Mouse (Mus musculus): ENCODE data around the gene Hoxd12. TPM values are rescaled to one million over a fixed set of nuclear protein-coding genes. Genes with fewer than 3 reads are reported as not detected.

Gene Hoxd12
- not detected in 2 replicates for polyA plus RNA-seq (2015; fragmentation: Nextera tagmentation; extraction: Ambion mirVana)

GRCm38 (mm10) chr2:74674881-74675665 lies at the start of gene Hoxd12:
TSS of gene Hoxd12 (plus strand) at chr2:74675013.
- DNase-seq (no peak), ATAC-seq (no peak)
- Histone ChIP-seq H3K27ac (ENCODE audit: low read depth) (no peak within 1 kb of the TSS), H3K4me1 (ENCODE audit: insufficient read depth) (no peaks in the 10 kb centered on the region), H3K36me3 (replicated peaks; ENCODE audit: insufficient read depth, low read length) (no peaks in the 10 kb centered on the region), H3K4me3 (ENCODE audit: low read depth, low read length) (no peak within 1 kb of the TSS), H3K9ac (replicated peaks) (no peak within 1 kb of the TSS), H3K4me2 (ENCODE audit: low read depth, low read length) (no peak within 1 kb of the TSS), H3K9me3 (ENCODE audit: low read length) (no peaks in the 10 kb centered on the region), H3K27me3 (ENCODE audit: insufficient read depth, low read length) (peaks cover 100% of the 10 kb centered on the region)
- TF ChIP-seq EP300 (IDR thresholded peaks at IDR 0.05; ENCODE audit: low read depth) (no peak), CTCF (IDR thresholded peaks at IDR 0.05; ENCODE audit: low read depth) (no peak)
- WGBS (ENCODE audit: insufficient replicate concordance), result 3% methylated on average over 47 of the region's 47 CpGs

GRCm38 (mm10) chr2:74635412-74635811 lies 39.4 kb upstream of the Hoxd12 start:
- no peaks in the 10 kb centered on the region for H3K36me3 ChIP-seq (replicated peaks; ENCODE audit: insufficient read depth, low read length)
- no peak for TF ChIP-seq CTCF (IDR thresholded peaks at IDR 0.05; ENCODE audit: low read depth)
- TF ChIP-seq EP300 (IDR thresholded peaks at IDR 0.05; ENCODE audit: low read depth), result no peak
- no peak overlapping the region for H3K4me3 ChIP-seq (ENCODE audit: low read depth, low read length)
- no peak overlapping the region for H3K9ac ChIP-seq (replicated peaks)
- H3K9me3 ChIP-seq (ENCODE audit: low read length), result no peaks in the 10 kb centered on the region
- WGBS (ENCODE audit: insufficient replicate concordance), result 73% methylated on average over 4 of the region's 4 CpGs
- H3K27ac ChIP-seq (ENCODE audit: low read depth), result no peak overlapping the region
- no peaks in the 10 kb centered on the region for H3K4me1 ChIP-seq (ENCODE audit: insufficient read depth)
- ATAC-seq (no peak), DNase-seq (no peak)
- H3K27me3 ChIP-seq (ENCODE audit: insufficient read depth, low read length), result no peaks in the 10 kb centered on the region
- no peak overlapping the region for H3K4me2 ChIP-seq (ENCODE audit: low read depth, low read length)

GRCm38 (mm10) chr2:74642431-74642830 lies 32.4 kb upstream of the Hoxd12 start:
- TF ChIP-seq CTCF (IDR thresholded peaks at IDR 0.05; ENCODE audit: low read depth) (no peak), EP300 (IDR thresholded peaks at IDR 0.05; ENCODE audit: low read depth) (no peak)
- ATAC-seq, result no peak
- no peak overlapping the region for H3K9ac ChIP-seq (replicated peaks)
- DNase-seq, result no peak
- no peaks in the 10 kb centered on the region for H3K4me1 ChIP-seq (ENCODE audit: insufficient read depth)
- peaks cover 36% of the 10 kb centered on the region for H3K27me3 ChIP-seq (ENCODE audit: insufficient read depth, low read length)
- WGBS (ENCODE audit: insufficient replicate concordance), result 41% methylated on average over 5 of the region's 5 CpGs
- no peaks in the 10 kb centered on the region for H3K36me3 ChIP-seq (replicated peaks; ENCODE audit: insufficient read depth, low read length)
- no peaks in the 10 kb centered on the region for H3K9me3 ChIP-seq (ENCODE audit: low read length)
- H3K4me3 ChIP-seq (ENCODE audit: low read depth, low read length), result no peak overlapping the region
- no peak overlapping the region for H3K27ac ChIP-seq (ENCODE audit: low read depth)
- no peak overlapping the region for H3K4me2 ChIP-seq (ENCODE audit: low read depth, low read length)

GRCm38 (mm10) chr2:74645631-74646030 lies 29.2 kb upstream of the Hoxd12 start:
- TF ChIP-seq CTCF (IDR thresholded peaks at IDR 0.05; ENCODE audit: low read depth) (no peak), EP300 (IDR thresholded peaks at IDR 0.05; ENCODE audit: low read depth) (no peak)
- H3K4me2 ChIP-seq (ENCODE audit: low read depth, low read length), result no peak overlapping the region

GRCm38 (mm10) chr2:74647082-74647864 lies 27.5 kb upstream of the Hoxd12 start:
- WGBS (ENCODE audit: insufficient replicate concordance), result 18% methylated on average over 7 of the region's 7 CpGs
- Histone ChIP-seq H3K4me2 (ENCODE audit: low read depth, low read length) (no peak overlapping the region), H3K36me3 (replicated peaks; ENCODE audit: insufficient read depth, low read length) (no peaks in the 10 kb centered on the region), H3K4me1 (ENCODE audit: insufficient read depth) (no peaks in the 10 kb centered on the region), H3K27ac (ENCODE audit: low read depth) (no peak overlapping the region), H3K27me3 (ENCODE audit: insufficient read depth, low read length) (peaks cover 83% of the 10 kb centered on the region), H3K9me3 (ENCODE audit: low read length) (no peaks in the 10 kb centered on the region), H3K9ac (replicated peaks) (no peak overlapping the region), H3K4me3 (ENCODE audit: low read depth, low read length) (no peak overlapping the region)
- TF ChIP-seq EP300 (IDR thresholded peaks at IDR 0.05; ENCODE audit: low read depth) (no peak), CTCF (IDR thresholded peaks at IDR 0.05; ENCODE audit: low read depth) (no peak)
- ATAC-seq (no peak), DNase-seq (no peak)

More at GRCm38 (mm10) chr2:74645631-74646030, 29.2 kb upstream of the Hoxd12 start:
- H3K27ac ChIP-seq (ENCODE audit: low read depth), result no peak overlapping the region
- no peaks in the 10 kb centered on the region for H3K4me1 ChIP-seq (ENCODE audit: insufficient read depth)
- no peak overlapping the region for H3K4me3 ChIP-seq (ENCODE audit: low read depth, low read length)
- H3K36me3 ChIP-seq (replicated peaks; ENCODE audit: insufficient read depth, low read length), result no peaks in the 10 kb centered on the region
- WGBS (ENCODE audit: insufficient replicate concordance), result 71% methylated on average over 3 of the region's 3 CpGs
- no peak for ATAC-seq
- peaks cover 67% of the 10 kb centered on the region for H3K27me3 ChIP-seq (ENCODE audit: insufficient read depth, low read length)
- no peak for DNase-seq
- H3K9ac ChIP-seq (replicated peaks), result no peak overlapping the region
- H3K9me3 ChIP-seq (ENCODE audit: low read length), result no peaks in the 10 kb centered on the region

GRCm38 (mm10) chr2:74652996-74653340 lies 21.8 kb upstream of the Hoxd12 start:
- Histone ChIP-seq H3K36me3 (replicated peaks; ENCODE audit: insufficient read depth, low read length) (no peaks in the 10 kb centered on the region), H3K27me3 (ENCODE audit: insufficient read depth, low read length) (peaks cover 89% of the 10 kb centered on the region), H3K9ac (replicated peaks) (no peak overlapping the region), H3K27ac (ENCODE audit: low read depth) (no peak overlapping the region), H3K4me1 (ENCODE audit: insufficient read depth) (peaks cover 15% of the 10 kb centered on the region), H3K9me3 (ENCODE audit: low read length) (no peaks in the 10 kb centered on the region), H3K4me3 (ENCODE audit: low read depth, low read length) (no peak overlapping the region), H3K4me2 (ENCODE audit: low read depth, low read length) (no peak overlapping the region)
- ATAC-seq (no peak), DNase-seq (no peak)
- TF ChIP-seq CTCF (IDR thresholded peaks at IDR 0.05; ENCODE audit: low read depth) (no peak), EP300 (IDR thresholded peaks at IDR 0.05; ENCODE audit: low read depth) (no peak)
- 33% methylated on average over 2 of the region's 2 CpGs for WGBS (ENCODE audit: insufficient replicate concordance)
